Mouse (Mus musculus) erythroid progenitor cell, adult 5-6 weeks (primary cell): ENCODE results near the gene Exoc3. TPM values are rescaled to one million over a fixed set of nuclear protein-coding genes. Genes with fewer than 3 reads are reported as not detected.

ENCODE experiments used
- ATAC-seq: replicated peaks from 2 replicates; pipeline ENCODE4 v1.8.0; 2016; ENCODE audit warnings: moderate number of reproducible peaks, mild to moderate bottlenecking, moderate TSS enrichment, inconsistent platforms; ENCODE audit not compliant: poor library complexity, low FRiP score, severe bottlenecking
- total RNA-seq, 2 experiments: library from RNA; stranded (forward) in 1 of 2; stranded (reverse) in 1 of 2; fragments of 150-400 nt in 1 of 2; fragments of 186-747, 209-891 nt in 1 of 2; gene quantifications; 2 replicates each; pipeline versions ENCODE4 v1.2.3 to v1.2.4; 2015 to 2017; ENCODE audit warnings: low replicate concordance in 2 of 2

Exoc3 gene
- total RNA-seq (2015; ENCODE audit: low replicate concordance) (11.5 and 30.6 TPM in 2 replicates), total RNA-seq (2017; ENCODE audit: low replicate concordance) (25.2 and 27.9 TPM in 2 replicates)

DNA sequence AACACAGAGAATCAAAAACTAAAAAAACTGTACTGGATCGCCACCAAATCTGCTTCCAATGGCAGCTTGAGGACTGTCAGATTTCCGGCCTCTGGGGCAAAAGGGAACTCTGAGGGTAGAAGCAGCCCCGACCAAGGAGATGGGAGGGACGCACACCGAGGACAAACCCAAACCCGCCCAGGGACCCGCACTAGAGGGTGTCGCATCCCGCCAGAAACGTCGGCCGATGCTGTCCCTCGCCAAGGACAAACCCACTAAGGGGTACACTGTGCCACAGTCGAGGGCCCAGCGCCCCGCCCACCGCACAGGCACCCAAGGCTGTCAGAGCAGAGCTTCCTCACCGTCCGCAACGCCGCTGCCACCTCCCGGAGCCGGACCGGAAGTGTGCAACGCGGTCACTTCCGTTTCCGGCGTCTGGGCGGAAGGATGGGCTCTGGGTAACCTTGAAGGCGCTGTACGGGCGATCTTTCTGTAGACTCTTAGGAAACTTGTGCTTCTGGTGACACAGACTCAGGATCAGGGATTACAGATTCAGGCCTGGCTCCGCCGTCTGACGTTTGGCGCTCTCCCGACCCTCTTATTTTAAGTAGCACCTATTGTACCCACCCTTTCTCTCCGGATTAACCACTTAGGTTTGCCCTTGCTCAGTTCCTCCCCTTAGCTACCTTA, at the start of gene Exoc3:
Gene Exoc3, minus strand, starts transcription at position 416 of the 669 bp plus-strand sequence.
- peak; percentile 98 for ATAC-seq

DNA sequence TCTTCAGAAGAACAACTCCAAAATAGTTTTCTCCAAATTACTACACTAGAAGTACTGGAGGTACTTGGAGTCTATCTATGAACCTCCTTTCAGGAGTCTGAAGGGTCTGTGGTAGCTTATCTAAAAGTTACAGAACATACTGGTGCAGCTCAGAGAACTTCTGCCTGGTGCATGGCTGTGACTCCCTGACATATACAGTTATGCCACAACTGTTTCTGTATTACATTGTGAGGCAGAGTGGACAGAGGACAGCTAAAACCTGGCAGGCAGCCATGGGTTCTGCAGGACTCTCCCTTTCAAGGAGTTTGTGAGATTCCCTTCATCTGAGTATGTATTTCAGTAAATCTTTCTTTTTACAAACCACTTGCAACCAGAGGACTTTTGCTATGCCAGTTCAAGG, 38.0 kb upstream of the Exoc3 start:
- no peak for ATAC-seq

DNA sequence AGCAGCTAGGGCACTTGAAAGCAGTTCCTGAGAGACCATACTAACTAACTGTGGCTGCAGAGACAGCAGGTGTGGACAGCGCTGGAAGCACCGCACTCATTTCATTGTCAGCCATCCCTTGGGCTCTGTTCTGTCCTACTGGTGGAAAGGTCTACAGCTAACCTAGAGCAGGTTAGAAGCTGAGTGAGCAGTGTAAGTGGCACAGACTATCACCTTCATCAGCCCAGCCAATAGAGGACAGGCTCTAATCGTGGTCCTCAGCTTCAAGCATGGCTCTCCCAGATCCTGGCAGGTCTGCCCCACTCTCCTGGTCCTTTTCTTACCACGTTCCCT, 37.3 kb upstream of the Exoc3 start:
- ATAC-seq: no peak

DNA sequence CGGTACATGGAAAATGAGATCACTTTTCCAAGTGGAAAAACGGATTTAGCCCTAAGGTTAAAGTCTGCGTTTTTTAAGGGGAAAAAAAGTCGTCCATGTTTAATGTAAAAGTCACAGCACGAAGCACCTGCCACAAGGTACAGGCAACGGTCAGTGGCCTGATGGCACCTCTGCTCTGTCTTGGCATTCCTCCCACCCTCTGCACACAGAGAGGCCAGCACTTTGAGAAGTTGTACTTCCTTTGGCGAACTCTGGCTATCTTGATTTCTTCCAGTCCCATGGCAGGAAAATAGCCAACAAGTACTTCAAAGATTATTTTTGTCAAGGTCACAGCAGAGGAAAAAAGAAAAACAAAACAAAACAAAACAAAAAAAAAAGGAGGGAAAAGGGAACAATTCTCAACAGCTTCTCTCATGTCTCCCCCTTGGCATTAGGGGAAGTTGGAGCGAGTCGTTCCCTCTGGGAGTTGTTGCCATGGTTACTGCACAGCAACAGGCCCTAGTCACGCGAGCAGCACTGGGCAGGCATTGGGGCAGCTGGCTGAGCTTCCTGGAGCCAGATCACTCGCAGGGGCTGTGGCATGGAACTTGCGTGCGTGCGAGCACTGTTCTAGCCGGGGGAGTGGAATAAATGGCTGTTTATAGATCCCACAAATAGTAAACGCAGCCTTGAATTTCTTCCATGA, 36.8 kb upstream of the Exoc3 start:
- no peak for ATAC-seq

DNA sequence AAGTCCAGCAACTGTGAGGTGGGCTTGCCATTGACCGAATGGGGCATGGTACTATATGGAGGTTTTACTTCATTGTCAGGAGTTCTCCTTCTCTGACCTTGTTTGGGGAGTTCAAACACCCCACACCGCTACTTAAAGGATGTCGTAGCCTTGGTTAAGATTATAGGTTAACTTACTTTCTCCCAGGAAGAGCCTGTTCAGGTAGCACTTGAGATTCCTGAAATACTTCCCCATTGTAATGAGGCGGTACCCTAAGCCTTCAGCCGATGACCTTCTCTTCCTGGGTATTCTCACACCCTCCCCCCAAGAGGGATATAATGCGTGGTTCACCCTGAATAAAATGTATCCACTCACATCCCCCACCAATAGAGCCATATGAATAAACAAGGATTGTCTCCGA, 29.0 kb upstream of the Exoc3 start:
- ATAC-seq: no peak

DNA sequence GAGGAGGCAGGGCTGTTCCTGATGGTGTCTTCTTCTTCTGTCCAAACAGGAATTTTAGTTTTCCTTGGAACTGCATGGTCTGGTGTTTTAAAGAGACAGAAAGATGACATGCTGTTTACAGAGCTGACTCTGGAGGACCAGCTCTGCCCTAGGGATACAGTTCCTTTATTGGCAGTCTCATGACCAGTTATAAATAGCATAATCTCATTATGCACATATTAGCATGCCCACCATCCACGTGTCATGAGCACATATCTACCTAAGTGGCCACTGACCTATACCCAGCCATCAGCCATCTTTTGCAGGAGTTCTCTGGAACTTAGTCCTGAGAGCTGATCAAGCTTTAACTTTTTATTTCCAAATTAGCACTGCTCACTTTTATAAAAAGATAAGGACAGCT, 12.1 kb upstream of the Exoc3 start:
- ATAC-seq: no peak

DNA sequence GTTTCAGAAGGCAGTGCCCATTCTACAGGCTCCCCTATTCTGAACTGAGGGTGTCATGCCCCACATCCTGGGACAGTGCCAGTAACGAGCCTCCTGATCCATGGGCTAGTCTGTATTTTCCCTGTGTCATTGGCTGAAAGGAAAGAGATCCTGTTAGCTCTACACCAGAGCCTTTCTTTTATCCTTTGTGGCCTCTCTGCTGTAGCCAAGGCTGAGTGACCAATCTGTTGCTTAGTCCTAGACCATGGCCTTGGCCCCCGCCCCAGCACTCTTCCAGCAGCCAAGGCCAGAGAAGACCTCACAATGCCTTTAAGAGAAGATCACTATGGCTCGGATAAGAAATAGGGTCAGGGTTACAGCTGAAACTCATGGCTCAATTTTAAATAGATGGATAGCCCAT, 9.9 kb upstream of the Exoc3 start:
- no peak for ATAC-seq

DNA sequence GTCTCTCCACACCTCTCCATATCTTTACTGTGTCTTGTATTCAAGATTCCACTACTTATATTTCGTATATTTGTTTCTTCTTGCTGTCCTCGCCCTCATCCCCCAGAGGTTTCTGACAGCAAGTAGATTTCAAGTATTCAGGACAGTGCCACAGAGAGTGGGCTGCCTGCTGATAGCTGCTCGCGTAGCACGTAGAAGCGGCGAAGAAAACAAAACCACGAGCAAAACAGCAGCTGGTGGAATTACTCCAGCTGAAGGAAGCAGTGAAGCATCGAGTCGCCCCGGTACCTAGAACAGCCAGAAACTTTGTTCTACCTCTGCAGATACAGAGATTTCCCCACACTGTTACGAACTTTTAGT, 434 bp upstream of the Exoc3 start:
- ATAC-seq: no peak

DNA sequence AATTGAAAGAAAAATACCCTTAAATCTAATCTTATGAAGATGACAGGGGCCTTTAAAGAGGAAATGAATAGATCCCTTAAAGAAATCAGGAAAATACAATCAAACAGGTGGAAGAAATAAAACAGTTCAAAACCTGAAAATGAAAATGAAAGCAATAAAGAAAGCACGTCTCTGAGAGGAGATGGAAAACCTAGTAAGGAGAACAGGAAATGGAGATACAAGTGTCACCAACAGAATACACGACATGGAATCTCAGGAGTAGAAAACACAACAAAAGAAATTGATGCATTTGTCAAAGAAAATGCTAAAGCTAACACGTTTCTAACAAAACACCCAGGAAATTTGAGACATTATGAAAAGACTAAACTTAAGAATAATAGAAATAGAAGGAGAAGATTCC, 12.1 kb downstream of the Exoc3 start:
- no peak for ATAC-seq

DNA sequence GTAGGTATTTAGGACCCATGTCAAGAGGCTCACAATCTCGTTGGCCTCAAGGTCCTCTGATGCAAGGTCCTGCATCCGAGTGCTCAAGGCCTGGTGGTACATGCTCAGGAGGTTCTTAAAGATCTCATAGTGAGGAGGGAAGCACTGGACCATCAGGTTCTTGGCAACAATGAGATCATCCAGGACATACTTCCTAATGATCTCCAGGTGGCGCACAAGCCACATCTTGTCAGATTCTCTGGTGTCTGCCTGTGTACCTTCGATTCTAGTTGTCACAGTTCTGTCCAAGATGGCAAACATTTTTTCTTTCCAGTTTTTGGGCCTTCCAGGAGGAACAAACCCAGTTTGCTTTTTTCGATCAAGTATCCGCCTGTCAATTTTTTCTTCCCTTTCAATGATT, 15.9 kb downstream of the Exoc3 start:
- no peak for ATAC-seq

DNA sequence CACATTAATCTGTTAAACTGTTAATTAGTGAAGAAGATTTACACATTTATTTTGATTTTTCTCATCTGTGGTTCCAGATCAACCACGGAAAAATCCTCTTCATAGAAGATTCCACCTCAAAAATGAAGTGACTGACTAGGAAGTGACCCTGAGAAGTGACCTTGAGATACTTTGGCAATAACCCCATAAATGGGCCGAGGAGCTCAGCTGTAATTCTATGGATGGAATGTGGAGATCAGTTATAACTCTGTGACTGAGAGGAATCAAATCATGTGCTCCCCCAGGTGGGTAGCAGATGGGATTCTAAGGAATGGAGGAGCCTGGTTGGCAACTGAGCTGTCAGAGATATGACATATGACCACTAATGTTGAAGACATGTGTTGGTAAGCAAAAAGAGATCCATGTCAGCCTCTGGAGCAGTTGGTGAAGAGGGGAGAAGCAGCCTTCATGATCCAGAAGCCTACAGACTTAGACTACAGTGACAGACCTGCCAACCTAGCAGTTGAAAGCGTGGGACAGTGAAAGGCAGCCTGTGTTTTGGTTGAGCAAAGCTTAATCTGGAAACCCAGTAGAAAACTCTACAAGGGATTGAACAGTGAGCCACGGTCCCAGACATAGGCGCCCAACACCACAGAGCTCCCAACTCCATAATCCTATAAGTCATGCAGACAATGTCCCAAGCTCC, 25.4 kb downstream of the Exoc3 start:
- ATAC-seq: no peak

DNA sequence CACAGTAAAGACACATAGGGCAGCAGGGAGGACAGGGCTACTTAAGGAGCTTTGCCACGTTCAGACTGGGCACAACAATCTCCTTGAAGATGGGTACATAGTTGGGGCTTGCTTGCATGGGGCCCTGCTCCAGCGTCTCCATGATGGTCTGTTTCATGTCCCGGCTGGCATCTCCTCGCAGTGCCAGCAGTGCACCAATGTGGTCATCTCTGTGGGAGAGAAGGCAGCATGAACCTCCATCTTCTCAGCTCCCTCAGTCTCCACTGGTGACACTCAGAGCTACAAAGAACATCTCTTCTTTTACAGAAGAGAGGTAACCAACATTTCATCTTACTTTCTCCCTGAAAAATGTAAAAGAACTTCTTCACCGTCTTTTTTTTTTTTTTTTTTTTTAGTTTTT, 36.5 kb downstream of the Exoc3 start:
- ATAC-seq: no peak

DNA sequence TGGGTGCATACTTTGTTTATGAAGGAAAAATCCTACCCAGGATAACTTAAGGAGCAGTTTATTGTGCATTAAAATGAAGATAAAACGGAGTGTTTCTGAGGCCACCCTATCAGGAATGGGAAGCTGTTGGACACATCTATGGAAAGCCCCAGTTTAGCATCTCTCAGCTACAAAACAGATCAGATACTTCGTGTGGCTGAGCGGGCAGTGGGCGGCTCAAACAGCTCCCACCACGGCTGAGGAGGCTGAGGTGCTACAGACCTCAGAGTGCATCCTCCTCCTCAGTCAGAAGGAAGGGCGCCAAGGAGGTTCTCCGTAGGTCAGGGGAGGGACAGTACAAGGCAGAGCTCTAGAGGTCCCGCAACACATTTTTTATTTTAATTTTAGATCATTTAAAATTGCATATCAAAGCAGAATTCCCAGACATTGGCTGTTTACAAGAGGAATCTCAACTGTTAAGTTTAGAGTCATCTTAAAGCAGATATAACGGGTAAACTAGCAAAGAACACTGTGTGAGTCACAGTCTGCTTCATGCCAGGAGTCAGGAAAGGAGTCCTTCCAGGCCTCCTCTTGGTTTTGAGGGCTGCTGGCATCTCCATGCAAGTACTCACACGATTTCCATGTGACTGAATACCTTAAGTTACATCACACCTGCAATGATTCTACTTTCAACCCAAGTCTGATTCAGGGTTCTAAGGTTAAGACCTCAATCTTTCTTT, 38.9 kb downstream of the Exoc3 start:
- ATAC-seq: no peak

DNA sequence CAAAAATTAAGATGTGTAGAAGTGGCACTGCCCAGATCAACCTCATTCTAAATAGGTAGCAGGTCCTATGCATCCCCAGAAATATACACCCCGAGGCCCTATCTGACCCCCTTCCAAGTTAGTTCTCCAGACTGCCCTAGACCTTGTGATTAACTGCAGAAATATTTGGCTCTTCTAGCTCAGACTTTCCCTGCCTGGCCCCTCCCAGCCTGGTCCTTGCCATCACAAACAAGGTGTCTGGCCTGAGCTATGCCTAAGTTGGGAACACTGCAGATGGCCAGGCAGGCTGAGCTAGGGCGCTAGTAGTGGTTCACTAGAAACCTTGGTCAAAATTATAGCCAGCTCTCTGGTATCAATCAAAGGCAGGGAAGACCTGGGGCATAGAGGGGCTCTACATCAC, 41.0 kb downstream of the Exoc3 start:
- ATAC-seq: no peak

DNA sequence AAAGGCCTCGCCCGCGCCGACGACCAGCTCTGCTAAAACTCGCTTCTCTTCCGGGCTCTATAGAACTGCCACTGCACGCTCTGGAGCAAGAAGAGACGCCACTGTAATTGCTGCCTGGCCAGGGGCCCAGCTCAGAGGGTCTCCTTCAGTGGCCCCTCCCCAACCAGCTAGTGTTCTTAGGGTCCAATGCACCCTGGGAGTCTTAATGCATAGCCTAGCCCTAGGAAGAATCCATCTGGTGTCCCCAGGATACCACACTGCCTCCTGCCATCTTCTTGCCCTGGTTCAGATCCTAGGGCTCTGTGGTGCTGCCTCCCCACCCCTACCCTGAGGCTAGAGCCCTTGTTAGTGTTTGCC, 41.5 kb downstream of the Exoc3 start:
- no peak for ATAC-seq

DNA sequence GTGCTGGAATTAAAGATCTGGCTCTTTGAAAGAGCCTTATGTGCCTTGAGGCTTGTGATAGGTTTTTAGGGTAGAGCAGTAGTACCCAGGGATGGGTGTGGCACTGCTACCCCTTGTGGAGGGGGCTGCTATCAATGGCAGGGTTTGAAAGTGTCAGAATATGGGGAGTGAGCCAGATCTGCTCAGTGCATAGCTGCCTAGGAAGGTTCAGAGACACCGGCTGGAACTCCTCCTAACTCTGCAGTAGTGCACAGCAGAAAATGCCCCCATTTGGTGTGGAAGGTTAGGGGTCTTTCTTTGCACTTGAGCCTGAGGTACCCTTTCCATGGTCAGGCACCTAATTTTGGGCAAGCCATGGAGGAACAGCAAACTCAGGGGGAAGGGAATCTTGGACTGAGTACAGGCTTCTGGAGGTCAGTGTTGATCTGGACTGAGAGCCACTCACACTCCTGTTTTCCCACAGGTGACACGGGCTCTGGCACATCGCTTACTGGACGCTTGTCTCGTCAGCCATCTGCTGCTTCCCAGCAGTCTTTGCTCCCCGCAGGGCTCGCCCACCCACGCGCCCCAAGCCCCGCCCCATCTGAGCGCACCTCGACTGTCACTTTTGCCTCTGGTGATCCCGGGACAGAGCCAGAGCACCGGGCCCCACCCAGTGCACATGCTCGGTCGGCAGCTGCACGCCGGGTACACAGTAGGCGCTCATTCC, 42.0 kb downstream of the Exoc3 start:
- peak; percentile 64 for ATAC-seq

DNA sequence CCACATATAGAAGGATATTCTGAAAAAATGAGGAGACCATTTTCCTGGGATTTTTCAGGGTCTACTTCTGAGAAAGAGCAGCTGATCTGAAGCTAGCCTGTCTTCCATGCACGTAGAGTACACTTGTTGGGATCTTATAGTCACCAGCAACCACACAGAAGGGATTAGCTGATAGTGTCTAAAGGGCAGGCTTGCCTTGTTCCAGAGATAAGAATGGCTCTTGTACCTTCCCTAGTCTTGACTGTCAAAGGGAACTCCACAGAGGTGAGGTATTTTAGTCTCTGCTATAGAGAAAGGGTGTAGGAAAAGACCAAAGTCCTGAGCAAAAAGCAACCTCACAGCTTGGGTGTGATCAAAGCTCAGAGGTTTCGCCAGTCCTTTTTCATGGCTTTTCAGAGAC, 61.2 kb downstream of the Exoc3 start:
- ATAC-seq: no peak

DNA sequence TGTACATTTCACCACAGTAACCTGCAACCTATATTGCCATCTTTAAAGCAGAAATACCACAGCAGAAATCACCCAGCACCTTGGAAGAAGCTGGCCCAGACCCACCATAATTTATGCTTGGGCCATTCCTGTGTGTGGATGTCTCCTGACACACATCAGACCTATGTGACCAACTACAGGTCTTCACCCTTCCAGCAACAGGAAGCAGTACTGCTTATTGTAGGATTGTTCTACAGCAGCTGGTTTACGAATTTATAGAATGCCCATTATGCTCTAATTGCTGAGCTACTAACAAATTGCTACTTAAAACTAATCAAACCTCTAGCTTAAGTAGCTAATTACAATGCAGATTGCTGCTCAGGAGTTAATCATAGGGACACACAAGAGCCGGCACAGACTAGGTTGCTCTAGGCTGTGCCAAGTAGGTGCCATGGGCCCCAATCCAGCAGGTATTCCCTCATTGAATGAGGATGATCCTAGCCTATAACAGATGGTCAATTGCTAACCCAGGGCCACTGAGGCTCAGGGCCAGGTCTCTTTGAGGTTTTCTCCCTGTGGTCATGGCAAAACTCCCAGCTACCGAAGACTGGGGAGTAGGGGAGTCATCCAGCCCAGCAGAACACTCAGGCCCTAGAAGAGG, 62.4 kb downstream of the Exoc3 start:
- no peak for ATAC-seq

DNA sequence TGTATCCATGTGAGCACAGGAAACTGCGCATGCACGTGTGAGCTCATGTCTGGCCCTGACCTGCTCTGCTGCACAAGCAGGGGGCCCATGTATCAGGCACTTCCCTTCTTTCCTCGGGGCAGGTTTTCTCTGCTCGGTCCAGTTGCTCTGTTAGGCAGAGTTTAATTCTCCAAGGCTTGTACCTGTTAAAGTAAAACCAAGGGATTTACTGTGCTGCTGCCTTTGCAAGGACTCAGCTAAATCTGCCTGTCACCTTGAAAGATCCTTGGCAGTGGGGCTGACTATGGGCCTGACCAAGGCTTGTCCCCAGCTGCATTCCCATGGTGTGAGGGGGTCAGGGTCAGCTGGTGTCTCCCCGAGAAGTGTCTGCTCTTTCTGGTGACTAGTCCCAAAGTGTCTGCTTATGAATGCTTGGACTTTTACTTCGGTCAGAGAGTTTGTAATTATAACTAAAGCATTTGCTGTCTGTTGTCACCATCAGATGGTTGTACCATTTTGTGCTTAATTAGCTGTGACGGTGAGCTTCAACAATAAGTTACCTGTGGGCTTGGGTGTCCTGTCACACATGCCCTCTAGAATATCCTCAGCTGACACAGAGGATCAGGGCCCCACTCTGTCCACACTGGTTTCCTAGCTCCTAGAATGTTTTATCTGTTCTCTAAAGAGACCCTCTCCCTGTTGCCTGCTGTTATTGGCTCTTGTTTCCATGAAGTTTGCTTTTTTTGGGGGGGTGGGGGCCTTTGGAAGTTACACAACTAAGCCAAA, 64.2 kb downstream of the Exoc3 start:
- ATAC-seq: no peak
